Mouse (Mus musculus) spleen, postnatal 14 days (tissue): ENCODE results near the gene Tspan17.
"Not testable (repeated sequence)": the region's sequence is repeated elsewhere in the genome, so short reads cannot be mapped to it uniquely, and the experiment has no call there.

ENCODE experiments used
- DNase-seq, 2 experiments: peaks; one replicate each; pipeline ENCODE4 v3.0.0; 2021 to 2022; ENCODE audit warnings: low spot score in 2 of 2

The Tspan17 gene

DNA sequence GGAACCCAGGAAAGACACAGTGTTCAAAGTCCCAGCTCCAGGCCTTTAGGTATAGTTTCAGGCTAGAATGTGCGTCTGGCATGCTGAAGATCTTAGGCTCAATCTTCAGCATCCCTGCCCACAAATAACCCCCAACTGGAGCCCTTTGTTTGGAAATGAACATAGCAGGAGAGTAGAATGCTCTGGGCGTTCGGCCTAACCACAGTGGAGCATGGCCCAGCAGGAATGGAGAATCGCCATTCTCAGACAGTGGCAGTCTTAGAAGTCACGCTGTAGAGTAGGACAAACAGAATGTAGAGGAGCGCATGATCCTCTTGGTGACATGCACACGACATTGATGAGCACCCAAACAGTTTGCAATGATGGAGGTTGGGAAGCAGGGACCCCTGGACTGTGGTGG is 28.3 kb upstream of the Tspan17 start:
- no peak for DNase-seq

DNA sequence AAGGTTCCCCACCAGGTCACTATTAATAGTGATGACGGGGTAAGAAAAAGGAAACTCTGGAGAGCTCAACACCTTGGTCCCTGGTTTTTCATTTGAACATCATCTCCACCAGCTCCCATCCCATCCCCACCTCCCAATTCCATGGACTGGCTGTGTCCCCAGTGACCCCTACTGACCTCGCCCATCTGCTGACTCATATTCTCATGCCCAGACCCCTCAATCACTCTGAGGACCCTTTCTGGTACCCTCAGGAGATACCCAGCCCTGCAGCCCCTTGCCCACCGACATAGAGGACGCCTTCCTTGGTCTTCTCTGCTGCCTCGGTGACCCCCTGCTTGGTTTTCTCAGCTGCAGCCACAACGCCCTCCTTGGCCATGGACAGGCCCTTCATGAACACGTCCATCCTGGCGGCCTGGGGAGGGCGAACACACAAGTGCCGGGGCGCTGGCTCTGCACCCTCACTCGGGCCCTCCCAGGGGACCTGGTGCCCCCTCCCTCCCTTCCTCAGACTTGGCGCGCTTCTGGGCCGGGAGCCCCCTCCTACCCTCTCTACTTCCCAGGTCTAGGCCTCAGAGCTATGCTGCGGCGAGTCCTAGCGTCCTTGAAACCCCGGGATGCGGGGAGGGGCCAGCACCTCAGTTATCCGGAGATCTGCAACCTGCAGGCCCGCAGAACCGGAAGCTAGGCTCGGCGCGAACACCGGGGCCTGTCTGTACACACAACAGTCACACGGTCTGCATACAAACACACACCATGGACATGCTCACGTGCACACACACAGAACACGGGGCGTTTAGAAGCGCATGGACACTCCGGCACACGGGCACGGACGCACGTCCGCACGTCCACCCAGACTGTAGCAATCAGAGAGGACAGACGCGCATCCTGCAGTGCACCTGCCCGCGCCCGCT is 23.6 kb upstream of the Tspan17 start:
- no peak for DNase-seq

DNA sequence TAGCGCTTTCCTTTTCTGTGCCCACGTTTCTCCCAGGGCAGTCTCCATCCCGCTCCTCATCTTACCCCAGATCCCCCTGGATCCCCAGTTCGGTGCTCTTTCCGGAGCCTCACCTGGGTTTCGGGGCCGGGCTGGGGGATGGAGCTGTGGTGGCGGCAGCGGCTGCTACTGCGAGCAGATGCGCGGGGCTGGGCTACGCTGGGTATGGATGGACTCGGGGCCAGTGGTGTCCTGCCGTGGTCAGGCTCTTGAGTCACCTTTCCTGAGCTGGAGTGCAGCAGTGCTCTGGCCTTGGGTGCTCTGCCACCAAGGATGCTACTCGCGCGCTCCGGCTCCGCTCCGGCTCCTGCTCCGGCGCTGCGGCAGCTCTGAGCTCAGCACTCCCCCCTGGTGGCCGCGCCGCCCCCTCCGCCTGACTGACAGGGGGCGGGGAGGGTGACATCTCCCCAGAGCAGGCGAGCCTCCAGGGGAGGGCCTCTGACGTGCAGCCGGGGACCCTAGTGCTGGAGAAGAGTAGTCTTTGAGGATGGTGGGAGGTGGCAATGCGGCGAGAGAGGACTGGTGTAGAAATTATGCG is 22.9 kb upstream of the Tspan17 start, which contains the start of gene Sncb:
TSS of gene Sncb (minus strand) at position 404 of the 577 bp plus-strand sequence.
- DNase-seq, result peak; percentile 12 to 32

DNA sequence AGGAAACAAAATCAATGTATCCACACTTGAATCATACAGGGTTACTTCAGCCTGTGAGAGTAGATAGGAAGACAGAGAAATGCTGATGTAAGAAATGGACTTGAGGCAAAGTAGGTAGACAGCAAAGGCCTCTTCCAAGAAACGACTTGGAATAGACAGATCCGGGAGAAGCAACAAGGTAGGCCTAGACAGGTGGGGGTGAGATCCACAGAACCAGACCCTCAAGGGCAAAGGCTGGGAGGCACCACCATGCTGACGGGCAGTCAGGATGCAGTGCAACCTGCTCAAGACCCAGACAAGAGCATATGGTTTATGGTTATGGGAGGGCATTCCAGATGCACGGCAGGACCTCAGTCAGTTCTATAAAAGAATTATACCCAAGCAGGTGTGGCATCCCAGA is 22.2 kb upstream of the Tspan17 start:
- no peak for DNase-seq

DNA sequence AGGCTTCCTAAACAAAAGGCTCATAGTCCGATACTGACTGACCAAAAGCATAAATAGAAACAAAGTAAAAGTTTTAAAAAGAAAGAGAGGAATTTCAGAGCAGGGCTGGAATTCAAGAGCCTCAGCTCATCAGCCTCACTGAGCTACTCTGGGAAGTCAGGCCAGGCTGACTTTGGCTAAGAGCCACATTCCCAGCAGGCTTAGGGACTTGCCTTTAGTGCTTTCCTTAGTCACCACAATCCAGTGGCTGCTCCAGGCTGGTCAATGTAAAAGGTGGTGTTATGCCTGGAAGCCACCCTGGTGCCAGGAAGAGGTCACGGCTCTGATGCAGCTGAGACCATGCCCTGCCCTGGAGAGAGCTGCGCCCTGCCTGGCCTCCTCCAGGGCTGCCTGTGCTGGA is 8.6 kb upstream of the Tspan17 start:
- no peak for DNase-seq

DNA sequence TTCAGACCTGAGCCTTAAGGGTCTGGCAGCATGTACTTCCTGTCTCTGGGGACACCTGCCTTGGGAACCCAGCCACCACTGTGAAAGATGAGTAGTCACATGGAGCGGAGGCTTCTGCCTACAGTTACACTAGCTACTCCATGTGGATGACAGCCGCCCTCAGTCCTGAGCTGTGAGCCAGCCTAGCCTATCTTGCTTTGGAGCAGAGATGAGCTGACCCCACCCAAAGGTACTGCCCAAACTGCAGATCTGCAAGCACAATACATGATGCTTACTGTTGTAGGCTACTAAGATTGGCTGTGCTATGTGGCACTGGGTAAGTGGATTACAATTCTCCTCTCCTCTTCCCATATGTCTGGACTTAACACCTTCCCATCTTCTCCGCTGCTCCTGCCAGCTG is 8.1 kb upstream of the Tspan17 start:
- DNase-seq, result no peak

DNA sequence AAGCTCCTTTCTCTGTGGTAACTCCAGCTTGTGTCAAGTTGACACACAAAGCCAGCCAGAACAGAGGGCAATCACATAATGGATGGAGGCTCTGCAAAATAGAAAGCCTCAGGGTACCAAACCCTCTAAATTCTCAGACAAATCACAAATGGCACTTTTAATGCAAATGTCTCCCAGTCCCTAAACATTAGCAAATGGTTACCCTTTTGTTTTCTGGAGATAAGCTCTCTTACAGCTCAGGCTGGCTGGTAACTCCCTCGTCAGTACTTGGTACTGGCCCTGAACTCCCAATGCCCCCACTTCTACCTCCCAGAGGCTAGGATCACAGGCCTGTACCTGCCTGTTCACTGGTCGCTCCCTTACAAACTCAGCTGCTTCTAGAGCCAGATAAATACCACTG is 5.9 kb upstream of the Tspan17 start:
- no peak for DNase-seq

DNA sequence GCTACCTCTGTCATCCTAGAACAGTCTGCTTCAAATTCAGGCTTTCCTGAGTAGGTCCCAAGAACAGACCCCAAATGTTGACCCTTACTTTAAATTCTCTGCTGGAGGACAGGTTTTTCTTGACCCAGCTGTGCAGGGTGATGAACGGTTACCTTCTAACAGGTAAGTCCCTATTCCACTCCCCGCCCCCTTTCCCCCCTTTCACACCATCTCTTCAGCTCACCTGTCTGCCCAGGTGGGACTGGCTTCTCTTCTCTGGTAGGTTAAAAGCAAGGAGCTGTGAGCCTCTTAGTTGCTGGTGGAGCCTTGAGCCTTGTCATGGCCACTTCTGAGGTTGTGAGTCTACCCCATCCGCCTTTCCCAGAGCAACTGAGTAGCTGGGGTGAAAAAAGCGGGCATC is 5.5 kb upstream of the Tspan17 start, which contains the start of gene Eif4e1b:
TSS of gene Eif4e1b (plus strand) at position 301 of the 400 bp plus-strand sequence.
- DNase-seq, result no peak

DNA sequence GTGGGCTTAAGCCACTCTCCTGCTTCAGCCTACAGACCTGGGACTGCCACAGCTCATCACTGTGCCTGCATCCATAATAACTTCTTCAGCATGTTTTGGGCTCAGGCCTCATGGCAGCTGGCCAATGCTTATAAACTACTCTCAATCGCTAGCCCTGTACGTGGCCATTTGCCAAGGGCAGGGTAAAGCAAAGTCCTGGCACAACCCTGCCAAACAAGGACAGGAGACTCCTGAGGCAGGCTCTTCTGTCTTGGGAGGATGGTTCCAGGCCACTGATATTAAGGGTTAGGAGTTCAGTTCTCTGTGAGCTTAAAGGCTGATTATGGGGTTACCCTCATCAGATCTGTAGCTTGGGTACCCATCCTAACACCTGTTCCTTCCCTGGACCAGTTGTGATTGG is 1.6 kb upstream of the Tspan17 start:
- not testable (repeated sequence) for DNase-seq

DNA sequence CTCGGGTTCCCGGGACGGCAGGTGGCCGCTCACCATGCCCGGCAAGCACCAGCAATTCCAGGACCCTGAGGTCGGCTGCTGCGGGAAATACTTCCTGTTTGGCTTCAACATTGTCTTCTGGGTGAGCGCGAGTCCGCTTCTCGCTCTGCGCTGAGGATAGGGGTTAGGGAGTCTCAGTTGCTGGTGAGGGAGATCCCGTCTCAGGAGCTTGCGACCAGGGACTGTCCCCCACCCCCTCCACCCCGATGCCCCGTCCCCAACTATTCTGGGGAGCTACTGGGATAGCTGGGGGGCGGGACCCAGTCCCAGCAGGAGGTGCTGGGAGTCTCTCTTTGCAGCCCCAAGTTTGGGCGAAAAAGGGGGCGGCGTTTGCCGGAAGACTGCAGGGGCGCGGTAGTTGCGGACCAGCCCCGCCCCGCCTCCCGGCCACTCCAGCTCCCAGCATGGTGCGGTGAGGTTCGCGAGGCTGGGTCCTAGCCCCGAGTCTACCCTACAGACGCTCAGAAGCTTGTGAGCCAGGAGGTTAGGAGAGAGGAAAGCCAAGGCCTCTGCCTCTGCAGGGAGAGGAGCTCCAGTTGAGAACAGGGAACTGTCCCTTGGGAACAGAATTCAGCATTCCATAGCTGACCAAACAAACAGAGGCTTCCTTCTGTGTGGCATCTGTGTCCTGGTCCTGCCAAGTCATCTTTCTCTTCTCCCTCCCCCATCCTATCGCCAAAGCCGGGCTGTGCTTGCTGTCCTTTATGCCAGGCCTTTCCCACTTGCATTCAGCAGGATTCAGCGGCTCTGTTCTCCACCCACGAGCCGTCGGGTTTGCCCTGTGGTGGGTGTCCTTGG is 602 bp downstream of the Tspan17 start:
- DNase-seq, result no peak

DNA sequence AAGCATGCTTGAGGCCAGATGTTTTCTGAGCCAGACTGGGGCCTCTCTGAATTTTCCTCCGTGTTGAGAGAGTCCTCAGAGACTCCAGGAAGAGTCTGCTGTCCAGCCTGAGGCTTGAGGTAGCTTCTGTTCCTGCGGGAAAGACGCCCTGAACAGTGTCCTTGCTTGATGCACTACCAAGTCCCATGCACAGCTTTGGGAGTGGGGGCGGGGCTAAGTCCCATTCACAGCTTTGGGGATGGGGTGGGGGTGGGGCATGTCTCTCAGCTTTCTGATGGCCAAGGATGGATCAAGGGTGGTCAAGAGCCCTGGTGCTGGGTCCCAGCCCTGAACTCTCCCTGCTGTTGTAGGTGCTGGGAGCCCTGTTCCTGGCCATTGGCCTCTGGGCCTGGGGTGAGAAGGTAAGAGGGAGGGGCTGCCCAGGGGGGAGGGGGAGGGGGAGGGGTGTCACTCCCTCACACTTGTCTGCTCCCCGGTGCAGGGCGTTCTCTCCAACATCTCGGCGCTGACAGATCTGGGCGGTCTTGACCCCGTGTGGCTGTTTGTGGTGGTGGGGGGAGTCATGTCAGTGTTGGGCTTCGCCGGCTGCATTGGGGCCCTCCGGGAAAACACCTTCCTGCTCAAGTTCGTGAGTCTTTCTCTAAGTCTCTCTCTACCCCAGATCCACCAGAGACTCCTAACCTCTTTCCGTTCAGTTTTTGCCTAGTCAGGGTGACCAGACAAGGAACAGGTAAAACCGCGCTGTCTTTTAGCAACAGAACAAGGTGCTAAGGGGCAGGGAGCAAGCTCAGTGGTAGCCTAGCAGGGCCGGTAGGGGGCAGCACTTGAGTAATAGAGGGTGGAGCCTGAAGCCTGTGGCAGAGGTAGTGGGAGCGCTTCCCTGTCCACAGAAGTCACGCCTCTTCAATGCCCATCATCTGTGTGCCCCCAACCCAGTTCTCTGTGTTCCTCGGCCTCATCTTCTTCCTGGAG is 3.4 kb downstream of the Tspan17 start:
- DNase-seq, result no peak

DNA sequence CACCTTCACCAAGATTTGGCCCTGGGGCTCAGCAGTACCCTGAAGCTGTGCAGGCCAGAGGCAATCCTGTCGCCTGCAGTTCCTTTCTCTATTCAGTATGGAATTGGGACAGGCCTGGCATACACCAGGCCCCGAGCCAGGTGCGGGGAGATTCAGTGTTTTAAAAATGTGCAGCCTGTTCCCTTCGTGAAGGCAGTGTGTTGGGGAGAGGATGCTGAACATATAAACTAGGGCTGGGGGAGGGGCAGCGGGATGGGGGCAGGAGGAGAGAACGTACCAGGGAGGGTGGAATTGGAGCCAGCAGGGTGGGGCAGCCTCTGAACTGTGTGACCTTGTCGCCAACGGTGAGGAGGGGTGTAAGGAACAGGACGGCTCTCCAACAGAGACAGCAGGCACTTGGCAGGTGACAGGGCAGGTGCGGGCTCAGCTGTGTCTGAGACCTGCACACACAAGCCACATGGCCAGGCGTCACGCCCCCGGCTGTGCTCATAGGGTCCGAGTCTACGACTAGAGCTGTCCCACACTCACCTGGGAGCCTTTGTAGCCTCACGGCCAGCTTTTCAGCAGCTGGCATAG is 4.9 kb downstream of the Tspan17 start:
- no peak for DNase-seq

DNA sequence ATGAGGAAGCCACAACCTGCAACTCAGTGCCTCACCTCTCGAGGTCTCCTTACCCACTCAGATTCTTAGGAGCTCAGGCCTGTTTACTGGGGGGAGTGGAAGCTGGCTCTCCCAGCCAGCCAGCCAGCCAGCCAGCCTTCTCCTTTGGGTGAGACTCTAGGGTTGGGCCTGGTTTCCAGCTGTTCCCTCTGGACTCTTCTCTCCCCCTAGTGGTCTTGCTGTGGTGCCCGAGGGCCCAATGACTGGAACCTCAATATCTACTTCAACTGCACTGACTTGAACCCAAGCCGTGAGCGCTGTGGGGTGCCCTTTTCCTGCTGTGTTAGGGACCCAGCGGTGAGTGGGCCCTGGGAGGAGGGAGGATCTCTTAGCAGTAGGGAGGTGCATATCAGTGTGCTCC is 5.7 kb downstream of the Tspan17 start:
- DNase-seq, result no peak

DNA sequence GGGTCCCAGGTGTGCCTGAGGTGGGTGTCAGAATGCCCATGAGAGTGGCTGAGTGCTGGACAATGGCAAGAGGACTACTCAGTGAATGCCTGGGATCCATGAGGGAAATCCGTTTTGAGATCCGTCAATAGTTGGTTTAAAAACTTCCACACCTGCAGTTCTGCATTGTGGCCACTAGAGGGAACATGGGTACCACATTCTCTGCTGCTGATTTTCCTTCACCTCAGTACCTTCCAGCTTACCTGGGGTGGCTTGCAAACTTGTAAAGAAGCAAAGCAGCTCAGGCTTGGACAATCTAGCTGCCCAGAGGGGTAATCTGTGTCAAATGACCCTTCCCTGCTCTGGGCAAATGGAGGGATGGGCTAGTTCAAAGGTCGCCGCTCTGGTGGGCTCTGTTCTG is 8.2 kb downstream of the Tspan17 start:
- DNase-seq, result no peak

DNA sequence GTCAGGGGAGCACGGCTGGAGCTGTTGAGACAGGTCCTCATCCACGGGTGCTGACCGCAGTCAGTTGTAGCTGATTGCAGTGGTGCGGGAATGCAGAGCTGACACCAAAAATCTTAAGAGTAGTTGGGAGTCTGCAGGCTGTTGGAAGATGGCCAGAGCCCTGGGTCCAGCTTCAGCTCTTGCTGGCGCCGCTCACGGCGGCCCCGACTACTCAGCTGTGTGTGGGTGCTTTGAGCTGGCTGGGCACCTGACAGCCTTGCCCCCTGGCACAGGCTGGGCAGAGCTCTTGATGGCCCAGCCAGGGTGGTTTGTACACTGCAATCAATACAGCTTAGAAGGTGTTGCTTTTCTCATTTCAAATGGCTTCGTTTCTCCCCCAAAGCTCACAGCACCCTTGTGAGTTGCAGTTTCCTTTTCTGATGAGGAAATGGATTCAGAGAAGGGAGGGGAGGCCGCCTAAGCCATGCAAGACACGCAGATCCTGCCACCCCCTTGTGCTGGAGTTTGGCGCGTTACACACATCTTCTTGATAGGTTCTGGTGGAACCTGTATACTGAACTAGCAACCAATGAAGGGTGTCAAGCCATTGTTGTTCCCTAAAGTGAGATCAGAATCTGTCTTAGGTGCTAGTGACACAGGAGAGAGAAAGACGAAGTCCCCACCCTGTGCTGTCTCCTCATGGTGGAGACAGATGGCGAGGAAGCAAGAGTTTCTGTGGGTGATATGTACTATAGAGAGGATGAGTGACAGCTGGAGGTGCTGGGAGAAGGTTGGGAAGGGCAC is 8.9 kb downstream of the Tspan17 start:
- no peak for DNase-seq

DNA sequence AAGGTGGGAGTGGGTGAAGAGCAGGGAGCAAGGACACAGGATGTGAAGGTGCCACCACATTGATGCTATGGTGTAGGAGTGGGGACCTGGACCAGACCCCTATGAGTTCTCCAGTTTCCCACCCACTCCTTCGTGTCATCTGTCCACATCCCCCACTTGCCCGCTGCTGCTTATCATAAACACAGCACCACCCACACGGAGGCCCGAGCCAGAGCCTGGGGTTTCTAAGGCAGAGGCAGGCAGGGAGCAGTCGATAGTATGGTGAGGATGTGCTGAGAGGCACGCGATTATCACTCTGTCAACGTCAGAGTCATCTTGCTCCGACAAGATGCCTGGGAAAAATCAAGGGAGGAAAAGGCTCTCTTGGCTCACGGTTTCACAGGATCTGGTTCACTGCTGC is 9.6 kb downstream of the Tspan17 start:
- no peak for DNase-seq

DNA sequence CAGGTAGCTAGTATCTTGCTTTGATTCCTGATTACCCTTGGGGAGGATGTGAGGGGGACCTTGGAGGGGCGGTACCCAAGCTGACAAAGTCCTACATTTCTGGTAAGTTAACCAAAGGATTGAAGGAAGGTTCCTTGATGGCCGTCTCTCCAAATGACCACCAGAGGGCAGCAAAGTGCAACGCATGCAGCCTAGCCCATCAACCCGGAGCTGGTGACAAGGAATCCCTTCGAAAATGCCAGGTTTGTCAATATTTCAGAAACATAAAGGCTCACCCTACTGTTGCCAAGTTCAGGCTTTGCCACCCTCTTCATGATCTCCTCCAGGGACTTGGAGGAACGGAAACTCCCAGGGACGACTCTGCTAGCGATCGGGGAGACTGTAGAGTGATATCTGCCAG is 10.5 kb downstream of the Tspan17 start:
- DNase-seq, result peak; percentile 20 to 53

DNA sequence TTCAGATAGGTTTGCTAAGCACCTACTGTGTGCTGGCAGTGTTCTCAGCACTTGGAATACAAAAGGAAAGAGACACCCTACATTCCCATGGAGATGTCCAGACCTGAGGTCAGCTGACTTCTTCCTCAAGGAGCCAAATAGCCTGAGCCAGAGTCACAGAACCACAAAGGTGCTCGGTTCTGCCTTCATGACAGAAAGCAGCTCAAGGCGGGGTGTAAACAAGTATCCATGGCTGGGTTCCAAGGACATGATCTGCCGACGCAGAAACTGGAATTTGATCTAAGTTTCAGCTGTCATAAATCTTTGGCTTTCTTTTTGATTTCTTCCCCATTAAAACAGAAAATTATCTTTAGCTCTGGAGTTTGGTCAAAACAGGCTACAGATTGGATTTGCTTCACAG is 11.0 kb downstream of the Tspan17 start:
- no peak for DNase-seq

DNA sequence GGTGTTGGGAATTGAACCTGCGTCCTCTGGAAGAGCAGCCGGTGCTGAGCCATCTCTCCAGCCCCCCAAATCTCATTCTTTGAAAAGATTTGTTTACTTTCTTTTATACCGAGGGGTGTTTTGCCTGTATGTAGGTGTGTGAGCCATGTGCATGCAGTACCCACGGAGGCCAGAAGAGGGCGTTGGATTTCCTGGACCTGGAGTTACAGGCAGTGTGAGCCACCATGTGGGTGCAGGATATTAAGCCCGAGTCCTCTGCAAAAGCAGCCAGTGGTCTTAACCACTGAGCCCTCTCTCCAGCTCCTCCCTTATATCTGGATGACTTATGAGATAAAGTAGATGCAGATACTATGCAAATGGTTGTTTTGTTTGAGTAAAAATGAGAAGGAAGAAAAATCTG is 13.8 kb downstream of the Tspan17 start:
- no peak for DNase-seq
